Mouse (Mus musculus) E14TG2a.4 (cell line): Measurements from ENCODE around the gene Polr2b.

Source experiments
- H3K27me3 ChIP-seq: 2 replicates; pipeline ENCODE4 v1.6.1; 2014; ENCODE audit warnings: low read length, control low read depth; ENCODE audit not compliant: insufficient read depth
- H3K36me3 ChIP-seq: 2 replicates; pipeline ENCODE4 v1.6.1; 2014; ENCODE audit warnings: low read length, control low read depth; ENCODE audit not compliant: insufficient read depth
- H3K4me1 ChIP-seq: replicated peaks from 2 replicates; pipeline ENCODE4 v1.6.1; 2014; ENCODE audit warnings: low read depth, low read length, control low read depth
- H3K4me3 ChIP-seq: replicated peaks from 2 replicates; pipeline ENCODE4 v1.5.1; 2014; ENCODE audit warnings: mild to moderate bottlenecking, low read length
- H3K9me3 ChIP-seq: 2 replicates; pipeline ENCODE4 v1.6.1; 2014; ENCODE audit warnings: low read length, control low read depth
- CTCF ChIP-seq: conservative IDR thresholded peaks from 2 replicates; pipeline ENCODE4 v1.5.1; 2014; ENCODE audit warnings: low read length
- NANOG ChIP-seq: IDR thresholded peaks from 2 replicates; pipeline ENCODE4 v1.6.1; 2014; ENCODE audit warnings: borderline replicate concordance, low read length, mixed read lengths
- POU5F1 ChIP-seq: IDR thresholded peaks from 2 replicates; pipeline ENCODE4 v1.6.1; 2014; ENCODE audit warnings: low read length, borderline replicate concordance

Polr2b gene

DNA sequence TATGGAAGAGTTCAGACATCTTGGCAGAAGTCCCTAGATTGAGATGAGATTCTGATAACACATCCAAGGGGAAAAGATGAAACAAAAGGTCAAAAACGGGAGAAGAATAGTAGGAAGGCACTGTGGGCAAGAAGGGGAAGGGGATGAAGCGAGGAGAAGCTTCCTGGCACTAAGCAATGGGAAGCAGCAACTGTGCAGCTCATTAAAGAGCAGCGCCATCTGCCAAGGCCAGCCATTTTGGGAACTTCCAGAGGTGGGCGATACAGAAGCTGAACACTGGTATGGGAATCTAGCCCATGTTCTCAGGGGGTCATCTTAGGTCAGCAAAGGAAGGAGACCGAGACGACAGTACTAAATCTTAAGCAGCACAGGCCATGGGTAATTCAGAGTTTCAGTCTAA, 53.7 kb downstream of the Polr2b start:
- H3K4me1 ChIP-seq, result peaks cover 76% of the 10 kb centered on the region
- no peaks in the 10 kb centered on the region for H3K9me3 ChIP-seq
- H3K36me3 ChIP-seq, result no peaks in the 10 kb centered on the region
- TF ChIP-seq NANOG, result no peak
- TF ChIP-seq POU5F1, result no peak
- TF ChIP-seq CTCF, result no peak
- 0 out of 2 replicates have a peak, but pooled peaks cover 3% of the 10 kb centered on the region for H3K27me3 ChIP-seq
- no peak overlapping the region for H3K4me3 ChIP-seq

DNA sequence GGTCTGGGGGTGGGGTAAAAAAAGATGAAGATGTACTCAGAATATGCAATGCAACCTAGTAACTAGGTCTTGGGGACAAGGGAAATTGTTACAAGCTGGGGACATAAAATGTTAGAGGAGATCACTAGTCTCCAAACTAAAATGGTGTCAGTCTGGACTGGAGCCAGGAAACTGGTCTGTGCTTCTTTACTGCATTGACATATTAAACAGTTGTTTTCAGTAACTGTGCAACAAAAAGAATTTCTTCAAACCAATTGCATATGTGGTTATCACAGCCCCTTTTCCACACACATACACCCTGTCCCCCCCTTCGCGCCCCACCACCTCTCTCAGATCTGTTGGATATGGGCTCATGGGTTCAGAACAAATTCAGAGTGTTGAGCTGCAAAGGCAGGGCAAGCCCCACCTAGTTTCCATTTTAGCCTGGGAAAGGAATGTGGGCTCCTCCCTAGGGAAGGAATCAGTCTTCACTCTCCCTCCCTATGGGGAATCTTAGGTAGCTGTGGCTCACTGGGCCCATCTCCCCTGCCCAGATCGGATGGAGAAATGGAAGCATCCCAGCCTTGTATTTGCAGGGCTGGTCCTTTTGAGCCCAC, 54.6 kb downstream of the Polr2b start:
- H3K9me3 ChIP-seq, result no peaks in the 10 kb centered on the region
- H3K27me3 ChIP-seq, result 0 out of 2 replicates have a peak, but pooled peaks cover 3% of the 10 kb centered on the region
- TF ChIP-seq POU5F1 (no peak), NANOG (no peak), CTCF (no peak)
- peaks cover 75% of the 10 kb centered on the region for H3K4me1 ChIP-seq
- no peak overlapping the region for H3K4me3 ChIP-seq
- H3K36me3 ChIP-seq, result no peaks in the 10 kb centered on the region

DNA sequence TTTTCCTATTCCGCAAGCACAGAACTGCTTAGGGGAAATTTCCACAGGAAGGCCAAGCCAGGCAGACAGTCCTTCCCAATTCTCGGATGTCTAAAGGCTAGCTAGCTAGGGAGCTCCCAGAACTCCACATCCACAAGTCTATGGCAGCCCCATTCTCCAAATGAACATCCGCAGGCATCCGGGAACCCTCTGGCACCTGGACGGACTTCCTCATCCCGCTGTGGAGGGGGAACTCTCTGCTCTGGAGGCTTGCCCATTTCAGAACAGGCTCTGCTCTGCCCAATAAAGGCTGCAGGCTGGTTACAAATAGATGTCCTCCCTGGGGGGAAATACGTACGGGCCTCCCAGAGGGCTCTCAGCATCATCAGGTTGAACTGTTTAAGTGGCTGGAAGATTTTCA, 56.4 kb downstream of the Polr2b start:
- H3K27me3 ChIP-seq, result 0 out of 2 replicates have a peak, but pooled peaks cover 3% of the 10 kb centered on the region
- no peaks in the 10 kb centered on the region for H3K9me3 ChIP-seq
- H3K4me3 ChIP-seq, result no peak overlapping the region
- peaks cover 68% of the 10 kb centered on the region for H3K4me1 ChIP-seq
- H3K36me3 ChIP-seq, result no peaks in the 10 kb centered on the region
- no peak for TF ChIP-seq POU5F1
- TF ChIP-seq CTCF, result no peak
- no peak for TF ChIP-seq NANOG

DNA sequence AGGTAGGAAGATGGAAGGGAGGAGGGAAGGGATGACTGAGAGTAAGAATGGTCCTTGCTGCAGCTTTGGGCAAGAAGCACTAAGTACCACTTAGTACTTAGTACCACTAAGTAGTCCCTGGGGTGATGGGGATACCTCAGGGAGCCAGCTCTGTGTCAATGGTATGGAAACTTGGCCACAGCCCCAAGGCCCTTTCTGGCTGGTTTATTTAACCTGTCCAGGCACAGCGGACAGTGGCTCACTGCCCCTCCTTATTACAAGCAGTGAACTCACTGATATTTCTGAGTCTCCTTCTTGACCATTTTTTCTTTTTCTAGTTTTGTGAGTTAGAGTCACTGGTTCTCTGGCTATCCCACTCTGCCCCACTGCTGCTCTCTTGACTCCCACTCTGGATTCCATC, 57.2 kb downstream of the Polr2b start:
- peak overlapping the region; percentile 27 for H3K4me3 ChIP-seq
- no peaks in the 10 kb centered on the region for H3K9me3 ChIP-seq
- H3K36me3 ChIP-seq, result no peaks in the 10 kb centered on the region
- H3K4me1 ChIP-seq, result peaks cover 67% of the 10 kb centered on the region
- TF ChIP-seq NANOG (no peak), POU5F1 (no peak), CTCF (no peak)
- 0 out of 2 replicates have a peak, but pooled peaks cover 3% of the 10 kb centered on the region for H3K27me3 ChIP-seq

DNA sequence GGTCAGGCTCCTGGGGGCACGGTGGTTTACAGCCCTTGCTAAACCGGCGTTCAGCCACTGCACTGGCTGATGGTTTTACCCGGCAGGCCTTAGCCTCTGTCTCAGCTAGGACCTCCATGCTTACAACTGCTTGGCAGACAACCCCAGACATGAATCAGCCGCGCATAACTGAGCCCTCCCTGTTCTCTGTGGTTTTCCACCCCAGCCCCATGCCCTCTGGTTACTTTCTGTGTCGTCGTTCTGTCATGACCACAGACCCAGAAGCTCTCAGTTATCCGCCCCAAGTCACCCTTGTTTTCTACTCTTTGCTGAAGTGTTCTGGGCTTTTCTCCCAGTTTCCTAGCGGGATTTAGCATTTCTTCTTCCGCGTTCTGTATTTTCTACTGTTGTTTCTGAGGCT, 57.7 kb downstream of the Polr2b start:
- peak overlapping the region; percentile 27 for H3K4me3 ChIP-seq
- H3K36me3 ChIP-seq, result no peaks in the 10 kb centered on the region
- TF ChIP-seq NANOG, result no peak
- no peak for TF ChIP-seq POU5F1
- no peak for TF ChIP-seq CTCF
- H3K9me3 ChIP-seq, result no peaks in the 10 kb centered on the region
- peaks cover 71% of the 10 kb centered on the region for H3K4me1 ChIP-seq
- H3K27me3 ChIP-seq, result 0 out of 2 replicates have a peak, but pooled peaks cover 3% of the 10 kb centered on the region

DNA sequence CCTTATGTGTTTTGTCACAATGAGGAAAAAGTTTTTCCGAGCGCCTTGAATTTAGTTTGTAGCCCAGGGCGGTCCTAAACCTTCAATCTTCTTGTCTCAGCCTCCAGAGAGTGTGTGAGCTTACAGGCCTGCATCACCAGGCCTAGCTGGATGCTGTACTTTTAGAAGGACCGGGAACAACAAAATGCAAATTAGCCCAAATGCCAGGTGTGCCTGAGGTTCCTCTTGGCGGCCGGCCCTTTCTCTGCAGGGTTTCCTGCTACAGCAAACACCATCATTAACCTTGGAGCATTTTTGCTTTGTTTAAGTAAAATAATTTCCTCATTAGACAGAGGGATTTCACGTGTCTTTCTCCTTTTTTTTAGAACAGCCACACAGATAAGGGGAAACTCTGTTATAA, 58.2 kb downstream of the Polr2b start:
- H3K9me3 ChIP-seq, result no peaks in the 10 kb centered on the region
- H3K27me3 ChIP-seq, result 0 out of 2 replicates have a peak, but pooled peaks cover 3% of the 10 kb centered on the region
- TF ChIP-seq POU5F1 (no peak), NANOG (no peak), CTCF (no peak)
- peaks cover 71% of the 10 kb centered on the region for H3K4me1 ChIP-seq
- H3K36me3 ChIP-seq, result no peaks in the 10 kb centered on the region
- peak overlapping the region; percentile 27 for H3K4me3 ChIP-seq

DNA sequence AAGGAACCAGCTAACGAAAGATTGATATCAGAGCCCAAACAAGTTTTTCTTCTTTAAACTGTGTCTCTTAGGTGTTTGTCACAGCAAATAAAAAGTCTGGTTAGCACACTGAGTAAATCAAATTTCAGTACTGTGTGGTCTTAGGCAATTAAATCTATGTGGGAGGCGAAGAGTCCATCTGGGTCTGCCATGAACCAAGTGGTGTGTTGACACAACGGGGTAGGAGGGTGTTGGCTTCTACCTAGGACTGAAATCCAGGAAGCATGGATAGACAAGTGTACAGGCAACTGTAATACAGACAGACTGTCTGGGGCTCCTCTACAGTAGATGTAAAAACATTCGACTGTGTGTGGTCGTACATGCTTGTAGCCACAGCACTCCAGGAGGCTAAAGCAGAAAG, 59.4 kb downstream of the Polr2b start:
- Histone ChIP-seq H3K9me3 (no peaks in the 10 kb centered on the region), H3K4me1 (peaks cover 66% of the 10 kb centered on the region), H3K4me3 (no peak overlapping the region), H3K36me3 (no peaks in the 10 kb centered on the region), H3K27me3 (0 out of 2 replicates have a peak, but pooled peaks cover 3% of the 10 kb centered on the region)
- TF ChIP-seq POU5F1 (no peak), NANOG (no peak), CTCF (no peak)

DNA sequence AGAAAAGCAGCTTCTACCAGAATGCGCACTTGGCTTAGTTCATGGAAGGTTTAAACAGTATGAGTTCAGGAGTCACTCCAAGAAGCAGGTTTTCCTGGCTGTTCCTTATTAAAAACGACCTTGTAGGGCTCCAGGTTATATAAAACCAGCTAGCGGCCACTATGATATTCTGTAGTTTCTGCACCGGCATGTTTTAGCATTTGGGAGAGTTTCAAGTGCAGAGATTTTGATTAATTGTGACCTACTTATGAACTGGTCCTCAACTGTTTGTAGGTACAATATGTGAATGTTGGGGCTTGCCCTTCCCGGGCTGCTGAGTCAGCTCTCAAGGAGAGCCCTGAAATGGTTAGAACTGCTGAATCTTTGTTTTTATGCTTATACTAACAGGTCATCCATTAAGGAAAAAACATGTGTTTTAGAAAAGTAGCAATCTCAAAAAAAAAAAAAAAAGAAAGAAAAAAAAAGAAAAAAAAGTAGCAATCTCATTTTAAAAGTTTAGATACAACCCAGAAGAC, 60.5 kb downstream of the Polr2b start:
- 0 out of 2 replicates have a peak, but pooled peaks cover 3% of the 10 kb centered on the region for H3K27me3 ChIP-seq
- H3K36me3 ChIP-seq, result no peaks in the 10 kb centered on the region
- H3K9me3 ChIP-seq, result no peaks in the 10 kb centered on the region
- H3K4me3 ChIP-seq, result no peak overlapping the region
- no peak for TF ChIP-seq POU5F1
- TF ChIP-seq CTCF, result no peak
- no peak for TF ChIP-seq NANOG
- peaks cover 58% of the 10 kb centered on the region for H3K4me1 ChIP-seq
